Mouse (Mus musculus) limb, embryonic 12.5 days (tissue): ENCODE data around the gene Gm5788. TPM values are rescaled to one million over a fixed set of nuclear protein-coding genes. Genes with fewer than 3 reads are reported as not detected.

Source experiments
- ATAC-seq: fragments of 200-750 bp; cut with Nextera tagmentation; 2 replicates; pipeline ENCODE4 v1.8.0; 2017; ENCODE audit warnings: low read depth, moderate TSS enrichment; ENCODE audit not compliant: insufficient number of reproducible peaks, insufficient read depth, low FRiP score, low TSS enrichment
- H3K27ac ChIP-seq: fragments of 300-500 bp; sonication (generic); 2 replicates; pipeline ENCODE4 v1.5.1; 2016; ENCODE audit warnings: mild to moderate bottlenecking, moderate library complexity
- H3K27me3 ChIP-seq: fragments of 300-500 bp; sonication (generic); 2 replicates; pipeline ENCODE4 v1.6.1; 2016; ENCODE audit warnings: mild to moderate bottlenecking, moderate library complexity
- H3K36me3 ChIP-seq: fragments of 300-500 bp; sonication (generic); 2 replicates; pipeline ENCODE4 v1.6.1; 2016; ENCODE audit warnings: mild to moderate bottlenecking, moderate library complexity
- H3K4me1 ChIP-seq: fragments of 300-500 bp; sonication (generic); replicated peaks from 2 replicates; pipeline ENCODE4 v1.6.1; 2016
- H3K4me2 ChIP-seq: fragments of 300-500 bp; sonication (generic); 2 replicates; pipeline ENCODE4 v1.6.1; 2016; ENCODE audit warnings: mild to moderate bottlenecking, moderate library complexity
- H3K4me3 ChIP-seq: fragments of 300-500 bp; sonication (generic); replicated peaks from 2 replicates; pipeline ENCODE4 v1.5.1; 2016; ENCODE audit warnings: mild to moderate bottlenecking
- H3K9ac ChIP-seq: fragments of 300-500 bp; sonication (generic); replicated peaks from 2 replicates; pipeline ENCODE4 v1.6.1; 2016; ENCODE audit warnings: mild to moderate bottlenecking, moderate library complexity
- H3K9me3 ChIP-seq: fragments of 300-500 bp; sonication (generic); 2 replicates; pipeline ENCODE4 v1.6.1; 2016; ENCODE audit warnings: mild to moderate bottlenecking, moderate library complexity
- WGBS: fragments of 180-500 bp; shearing (Covaris S2); methylation state at CpG from one replicate; pipeline ENCODE4 v1.1.7; 2016; 5-methylcytosine and 5-hydroxymethylcytosine counted together
- polyA plus RNA-seq: library from polyadenylated mRNA; unstranded; fragments of >200 nt; fragmentation: Nextera tagmentation; extraction: Ambion mirVana; gene quantifications from 2 replicates; pipeline ENCODE4 v1.2.1, GENCODE M21; 2016

The Gm5788 gene
- polyA plus RNA-seq, 1 experiment from 2014 or later = not detected

DNA sequence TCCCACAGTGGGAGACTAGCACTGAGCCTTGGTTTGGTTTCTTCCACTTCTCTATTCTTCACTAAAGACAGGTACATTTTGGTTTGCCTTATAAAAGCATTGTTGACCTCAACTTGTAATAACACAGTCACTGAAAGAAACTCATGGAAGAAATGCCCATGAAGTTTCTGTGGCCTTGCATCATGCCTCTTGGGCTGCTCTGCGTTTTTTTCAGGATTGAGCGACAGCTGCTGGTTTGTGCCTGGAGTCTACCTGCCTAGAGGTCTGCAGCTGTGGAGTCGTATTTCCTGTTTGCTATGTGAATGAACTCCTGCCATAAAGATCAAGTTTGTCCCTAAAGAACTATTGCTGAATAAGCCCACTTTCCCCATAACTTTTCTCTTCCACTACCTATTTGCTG is 49.4 kb downstream of the Gm5788 start:
- Histone ChIP-seq H3K4me2 (no peak overlapping the region), H3K27me3 (no peaks in the 10 kb centered on the region), H3K9me3 (0 out of 2 replicates have a peak, but pooled peaks cover 9% of the 10 kb centered on the region), H3K4me1 (no peaks in the 10 kb centered on the region), H3K36me3 (no peaks in the 10 kb centered on the region), H3K27ac (no peak overlapping the region), H3K9ac (no peak overlapping the region), H3K4me3 (no peak overlapping the region)
- 63% methylated on average over 3 of the region's 3 CpGs for WGBS
- ATAC-seq = no peak

Other genes with a start within 250 kb of the Gm5788 start
- 53.9 and 55.1 TPM in 2 replicates for gene Vipas39, start 228.5 kb upstream of the Gm5788 start, polyA plus RNA-seq
- 224 and 227 TPM in 2 replicates for gene Ahsa1, start 228.2 kb upstream of the Gm5788 start, polyA plus RNA-seq
- gene Ism2, start 195.0 kb upstream of the Gm5788 start, polyA plus RNA-seq = 1.7 and 1.9 TPM in 2 replicates
- 64.6 and 71.7 TPM in 2 replicates for gene Sptlc2, start 106.4 kb upstream of the Gm5788 start, polyA plus RNA-seq
- gene Slirp, start 50.8 kb upstream of the Gm5788 start, polyA plus RNA-seq = 330 and 347 TPM in 2 replicates
- 76.7 and 77.5 TPM in 2 replicates for gene Alkbh1, start 50.7 kb upstream of the Gm5788 start, polyA plus RNA-seq
- gene Snw1, start 22.4 kb upstream of the Gm5788 start, polyA plus RNA-seq = 152 and 161 TPM in 2 replicates
- not detected in 2 replicates for gene Gm8300, start 19.6 kb downstream of the Gm5788 start, polyA plus RNA-seq
- gene Oog1, start 108.0 kb downstream of the Gm5788 start, polyA plus RNA-seq = not detected in 2 replicates
- gene Gm4027, start 124.1 kb downstream of the Gm5788 start, polyA plus RNA-seq = not detected in 2 replicates
- not detected in 2 replicates for gene Gm16381, start 149.9 kb downstream of the Gm5788 start, polyA plus RNA-seq